Mouse (Mus musculus) lung, postnatal 0 days (tissue): ENCODE measurements around the gene Coq8a.

Experiments used
- CTCF ChIP-seq: IDR thresholded peaks from 2 replicates; pipeline ENCODE4 v1.5.1; 2016; ENCODE audit warnings: antibody characterized with exemption, mild to moderate bottlenecking
- EP300 ChIP-seq: IDR thresholded peaks from 2 replicates; pipeline ENCODE4 v1.6.1; 2016; ENCODE audit warnings: antibody characterized with exemption, mild to moderate bottlenecking, control low read depth

DNA sequence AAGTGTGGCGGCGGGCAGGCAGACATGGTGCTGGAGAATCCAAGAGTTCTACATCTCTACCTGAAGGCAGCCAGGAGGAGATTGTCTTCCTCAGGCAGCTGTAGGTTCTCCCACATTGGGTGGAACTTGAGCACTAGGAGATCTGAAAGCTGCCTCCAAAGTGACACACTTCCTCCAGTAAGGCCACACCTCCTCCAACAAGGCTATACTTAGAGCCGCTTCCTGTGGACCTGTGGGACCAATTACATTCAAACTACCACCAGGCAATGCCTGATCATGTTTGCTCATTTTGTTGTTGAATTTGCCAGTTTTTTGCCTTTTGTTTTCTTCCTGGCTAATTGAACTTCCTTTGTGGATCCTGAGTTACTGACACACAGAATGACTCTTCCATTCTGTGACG, 51.4 kb downstream of the Coq8a start:
- TF ChIP-seq CTCF = no peak
- TF ChIP-seq EP300 = no peak
